Mouse (Mus musculus): ENCODE measurements around the gene Elp6. TPM values are rescaled to one million over a fixed set of nuclear protein-coding genes. Genes with fewer than 3 reads are reported as not detected.

The Elp6 gene
- polyA plus RNA-seq, 1 experiment from 2014 or later = 16.5 TPM

Small RNA genes within 50 kb of the gene (microRNA-seq; reads per million reads assigned to microRNA genes)
- 239 reads per million, percentile 58 among the genes with 10 or more reads in this experiment for gene Mir6236

Other genes starting within 250 kb of the Elp6 start
- 69.2 and 71.6 TPM in 2 replicates for gene Smarcc1, start 187.5 kb upstream of the Elp6 start, polyA plus RNA-seq (2016; fragmentation: Nextera tagmentation; extraction: Ambion mirVana)
- gene Dhx30, start 187.3 kb upstream of the Elp6 start, polyA plus RNA-seq (2016; fragmentation: Nextera tagmentation; extraction: Ambion mirVana) = 65.2 and 68.1 TPM in 2 replicates
- gene Cspg5, start 61.4 kb upstream of the Elp6 start, polyA plus RNA-seq (2016; fragmentation: Nextera tagmentation; extraction: Ambion mirVana) = 0.19 and 0.31 TPM in 2 replicates
- 28.6 and 28.7 TPM in 2 replicates for gene Scap, start 28.1 kb downstream of the Elp6 start, polyA plus RNA-seq (2016; fragmentation: Nextera tagmentation; extraction: Ambion mirVana)
- gene Ptpn23, start 103.0 kb downstream of the Elp6 start, polyA plus RNA-seq (2016; fragmentation: Nextera tagmentation; extraction: Ambion mirVana) = 5.9 and 7.4 TPM in 2 replicates
- gene Ngp, start 114.6 kb downstream of the Elp6 start, polyA plus RNA-seq (2016; fragmentation: Nextera tagmentation; extraction: Ambion mirVana) = 38.3 and 43.4 TPM in 2 replicates
- 3.6 and 3.8 TPM in 2 replicates for gene Klhl18, start 171.5 kb downstream of the Elp6 start, polyA plus RNA-seq (2016; fragmentation: Nextera tagmentation; extraction: Ambion mirVana)
- 0.26 and 0.39 TPM in 2 replicates for gene Kif9, start 171.8 kb downstream of the Elp6 start, polyA plus RNA-seq (2016; fragmentation: Nextera tagmentation; extraction: Ambion mirVana)
- 18.6 and 20.4 TPM in 2 replicates for gene Setd2, start 227.4 kb downstream of the Elp6 start, polyA plus RNA-seq (2016; fragmentation: Nextera tagmentation; extraction: Ambion mirVana)

All from liver, embryonic 12.5 days (tissue).